Mouse (Mus musculus) erythroblast, embryonic 14.5 days (primary cell): Measurements from ENCODE around the gene Bex4. TPM values are rescaled to one million over a fixed set of nuclear protein-coding genes. Genes with fewer than 3 reads are reported as not detected.

ENCODE experiments used
- H3K27me3 ChIP-seq: 2 replicates; pipeline ENCODE4 v1.6.1; 2012; ENCODE audit warnings: inconsistent platforms; ENCODE audit not compliant: control insufficient read depth
- H3K36me3 ChIP-seq: 2 replicates; pipeline ENCODE4 v1.6.1; 2012; ENCODE audit warnings: mild to moderate bottlenecking, inconsistent platforms; ENCODE audit not compliant: control insufficient read depth
- H3K4me1 ChIP-seq: 2 replicates; pipeline ENCODE4 v1.6.1; 2012; ENCODE audit warnings: inconsistent platforms; ENCODE audit not compliant: control insufficient read depth
- H3K4me3 ChIP-seq: replicated peaks from 2 replicates; pipeline ENCODE3; 2012; ENCODE audit warnings: moderate library complexity, mild to moderate bottlenecking, inconsistent platforms
- H3K9me3 ChIP-seq: 2 replicates; pipeline ENCODE4 v1.6.1; 2012; ENCODE audit warnings: low read length, inconsistent platforms, mixed read lengths; ENCODE audit not compliant: control insufficient read depth
- GATA1 ChIP-seq: IDR thresholded peaks from 2 replicates; pipeline ENCODE4 v1.6.1; 2012; ENCODE audit warnings: low read length, inconsistent platforms, mixed read lengths
- TAL1 ChIP-seq: IDR thresholded peaks from 3 replicates; pipeline ENCODE4 v1.6.1; 2012; ENCODE audit warnings: low read length, inconsistent platforms, mixed read lengths
- polyA plus RNA-seq: library from polyadenylated mRNA; stranded (reverse); fragments of >175 nt; gene quantifications from 2 replicates; pipeline ENCODE4 v1.2.3, GENCODE M21; 2012

The Bex4 gene
- polyA plus RNA-seq, 1 experiment = 7.0 TPM

GRCm38 (mm10) chrX:136172118-136172551 is 33.3 kb downstream of the Bex4 start, which contains the start of gene Tceal8:
TSS of gene Tceal8 (minus strand) at chrX:136172342.
- Histone ChIP-seq H3K4me1 (peaks cover 15% of the 10 kb centered on the region), H3K9me3 (no peaks in the 10 kb centered on the region), H3K4me3 (peak within 1 kb of the TSS; percentile 89), H3K27me3 (0 out of 2 replicates have a peak, but pooled peaks cover 2% of the 10 kb centered on the region), H3K36me3 (peaks cover 14% of the 10 kb centered on the region)
- no peak for TF ChIP-seq TAL1
- no peak for TF ChIP-seq GATA1

DNA sequence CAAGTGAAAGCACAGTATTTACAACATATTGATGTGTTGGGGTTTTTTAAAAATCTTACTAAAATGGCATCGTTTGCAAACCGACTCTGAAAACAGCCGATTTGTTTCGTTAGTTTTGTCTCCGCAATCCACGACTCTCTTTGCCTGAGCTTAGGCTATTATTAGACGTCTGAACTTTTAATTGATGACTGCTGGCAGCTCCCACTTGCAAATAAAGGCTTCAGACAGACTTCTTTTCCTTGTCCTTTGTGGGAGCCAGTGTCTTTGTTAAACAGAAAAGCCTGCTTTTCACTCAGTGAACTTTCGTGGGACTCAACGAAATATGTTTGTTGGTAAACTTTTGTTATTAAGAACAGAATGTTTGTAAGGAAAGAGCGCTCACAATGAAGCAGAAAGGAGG is 34.0 kb downstream of the Bex4 start:
- 0 out of 2 replicates have a peak, but pooled peaks cover 2% of the 10 kb centered on the region for H3K27me3 ChIP-seq
- peaks cover 14% of the 10 kb centered on the region for H3K36me3 ChIP-seq
- TF ChIP-seq GATA1 (no peak), TAL1 (no peak)
- H3K9me3 ChIP-seq = no peaks in the 10 kb centered on the region
- peaks cover 15% of the 10 kb centered on the region for H3K4me1 ChIP-seq
- peak overlapping the region; percentile 89 for H3K4me3 ChIP-seq

- H3K4me1 ChIP-seq = no peaks in the 10 kb centered on the region
- H3K4me3 ChIP-seq = no peak overlapping the region
- H3K9me3 ChIP-seq = no peaks in the 10 kb centered on the region
- no peak for TF ChIP-seq GATA1
- no peak for TF ChIP-seq TAL1
- peaks cover 3% of the 10 kb centered on the region; the same call in 1 of the 2 replicates for H3K27me3 ChIP-seq
- no peaks in the 10 kb centered on the region for H3K36me3 ChIP-seq
These were observed 42.2 kb downstream of the Bex4 start for GRCm38 (mm10) chrX:136180897-136181553.

DNA sequence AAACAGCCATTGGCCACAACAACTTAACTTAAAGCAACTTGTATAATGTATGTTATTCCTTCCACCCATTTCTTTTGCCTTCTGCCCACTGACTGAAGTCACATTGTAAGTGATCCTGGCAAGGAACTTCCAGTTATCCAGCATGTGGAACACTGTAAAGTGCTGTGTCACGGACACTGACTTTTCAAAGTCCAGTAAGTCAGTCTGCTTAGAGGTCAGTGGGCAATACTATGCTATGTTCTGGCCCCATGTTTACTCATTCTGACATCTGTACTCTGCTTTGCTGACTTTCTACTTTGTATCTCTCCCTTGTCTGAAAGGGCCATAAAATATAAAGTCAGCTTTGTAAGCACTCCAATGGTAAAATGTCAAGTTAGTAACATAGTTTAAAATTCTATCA is 44.3 kb downstream of the Bex4 start:
- Histone ChIP-seq H3K9me3 (no peaks in the 10 kb centered on the region), H3K27me3 (peaks cover 3% of the 10 kb centered on the region; the same call in 1 of the 2 replicates), H3K4me3 (no peak overlapping the region), H3K4me1 (no peaks in the 10 kb centered on the region), H3K36me3 (no peaks in the 10 kb centered on the region)
- TF ChIP-seq GATA1 (no peak), TAL1 (no peak)

Other genes with a start within 250 kb of the Bex4 start
- gene Arxes2, start 145.2 kb upstream of the Bex4 start, polyA plus RNA-seq = 0.11 TPM in 1 of 2 replicates, not detected in the other
- 0.06 TPM in 1 of 2 replicates, not detected in the other for gene Arxes1, start 105.6 kb upstream of the Bex4 start, polyA plus RNA-seq
- gene Bex2, start 70.8 kb upstream of the Bex4 start, polyA plus RNA-seq = 0.30 and 0.33 TPM in 2 replicates
- gene Nxf3, start 53.7 kb upstream of the Bex4 start, polyA plus RNA-seq = 0.02 TPM in 1 of 2 replicates, not detected in the other
- 5.7 and 10.2 TPM in 2 replicates for gene Tceal8, start 33.3 kb downstream of the Bex4 start, polyA plus RNA-seq
- 0.03 and 0.04 TPM in 2 replicates for gene Tceal5, start 64.9 kb downstream of the Bex4 start, polyA plus RNA-seq
- not detected in 2 replicates for gene Tceal7, start 75.8 kb downstream of the Bex4 start, polyA plus RNA-seq
- gene Bex1, start 76.5 kb downstream of the Bex4 start, polyA plus RNA-seq = 0.73 and 1.5 TPM in 2 replicates
- gene Tceal9, start 106.1 kb downstream of the Bex4 start, polyA plus RNA-seq = 12.6 and 15.6 TPM in 2 replicates
- gene Bex3, start 131.3 kb downstream of the Bex4 start, polyA plus RNA-seq = 24.1 and 28.3 TPM in 2 replicates